ENCODE assay signal across 27 mouse cellular contexts in genomic region chr1:191540300-191540699, GRCm38 (mm10).
"Had no signal": no experiment of that assay in that cellular context is flagged by ENCODE, and none has a peak within 500 bp of the region (broad histone marks: within the 10 kb centered on the region; RNA-seq: fewer than 3 reads in every experiment).

No protein-coding gene starts in this region.

- H3K4me1 ChIP-seq: hindbrain, embryonic 10.5 days; hindbrain, embryonic 12.5 days; intestine, embryonic 15.5 days; kidney, embryonic 15.5 days; limb, embryonic 13.5 days; limb, embryonic 15.5 days; liver, embryonic 12.5 days had no signal

- DNase-seq: gastrocnemius, adult 2 months; gastrocnemius, postnatal 10 days; gastrocnemius, postnatal 25 days; heart, adult 18-20 months; heart, postnatal 14 days; heart, postnatal 36 days; kidney, adult 2 months; kidney, adult 9 months; kidney, postnatal 14 days; kidney, postnatal 36 days; left cerebral cortex, postnatal 4 days had no signal

- H3K27me3 ChIP-seq: heart, embryonic 12.5 days; heart, embryonic 15.5 days; hindbrain, embryonic 12.5 days; intestine, embryonic 15.5 days; kidney, embryonic 15.5 days; limb, embryonic 13.5 days; limb, embryonic 15.5 days; liver, embryonic 12.5 days had no signal

- H3K9me3 ChIP-seq: heart, embryonic 10.5 days; heart, embryonic 12.5 days; heart, embryonic 15.5 days; hindbrain, embryonic 10.5 days; hindbrain, embryonic 12.5 days; intestine, embryonic 15.5 days; kidney, embryonic 15.5 days; limb, embryonic 13.5 days; limb, embryonic 15.5 days; liver, embryonic 12.5 days had no signal

- H3K4me2 ChIP-seq: heart, embryonic 12.5 days; heart, embryonic 15.5 days; hindbrain, embryonic 12.5 days; hindbrain, embryonic 14.5 days; intestine, embryonic 15.5 days; kidney, embryonic 15.5 days; limb, embryonic 13.5 days; limb, embryonic 15.5 days; liver, embryonic 12.5 days had no signal

- H3K4me3 ChIP-seq: gastrocnemius, adult 2 months; heart, embryonic 10.5 days; heart, embryonic 12.5 days; heart, embryonic 15.5 days; hindbrain, embryonic 10.5 days; hindbrain, embryonic 12.5 days; intestine, embryonic 15.5 days; kidney, embryonic 15.5 days; limb, embryonic 13.5 days; limb, embryonic 15.5 days; liver, embryonic 12.5 days had no signal

- H3K9ac ChIP-seq: heart, embryonic 12.5 days; heart, embryonic 15.5 days; hindbrain, embryonic 12.5 days; hindbrain, embryonic 14.5 days; intestine, embryonic 15.5 days; kidney, embryonic 15.5 days; limb, embryonic 13.5 days; limb, embryonic 15.5 days; liver, embryonic 12.5 days; liver, embryonic 14.5 days had no signal

- ATAC-seq: hindbrain, embryonic 16.5 days; inflammation-experienced regulatory T-cells, adult 6 months; intestine, embryonic 15.5 days; intestine, postnatal 0 days; liver, embryonic 12.5 days had no signal

- H3K27ac ChIP-seq: gastrocnemius, adult 2 months; heart, embryonic 10.5 days; heart, embryonic 15.5 days; hindbrain, embryonic 10.5 days; hindbrain, embryonic 12.5 days; hindbrain, embryonic 14.5 days; intestine, embryonic 15.5 days; kidney, embryonic 15.5 days; kidney, postnatal 0 days; limb, embryonic 13.5 days; limb, embryonic 15.5 days; liver, embryonic 12.5 days; liver, embryonic 14.5 days had no signal
